Mouse (Mus musculus) small intestine, adult 2 months (tissue): ENCODE results near the gene Tspan2. TPM values are rescaled to one million over a fixed set of nuclear protein-coding genes. Genes with fewer than 3 reads are reported as not detected.

ENCODE experiments used
- H3K27ac ChIP-seq: fragments of 200-500 bp; 2 replicates; pipeline ENCODE4 v1.5.1; 2012; ENCODE audit warnings: low read depth, low read length, control low read depth, inconsistent platforms; ENCODE audit not compliant: insufficient read depth
- H3K27me3 ChIP-seq: fragments of 200-500 bp; 2 replicates; pipeline ENCODE4 v1.6.1; 2012; ENCODE audit warnings: mild to moderate bottlenecking, moderate library complexity, low read length, inconsistent platforms; ENCODE audit not compliant: control insufficient read depth, insufficient read depth
- H3K36me3 ChIP-seq: fragments of 200-500 bp; 2 replicates; pipeline ENCODE4 v1.6.1; 2012; ENCODE audit warnings: mild to moderate bottlenecking, low read length, control low read depth, inconsistent platforms; ENCODE audit not compliant: control insufficient read depth, insufficient read depth
- H3K4me1 ChIP-seq: fragments of 200-500 bp; 2 replicates; pipeline ENCODE4 v1.6.1; 2012; ENCODE audit warnings: low read length, inconsistent platforms, mixed read lengths; ENCODE audit not compliant: control insufficient read depth, insufficient read depth, insufficient read length
- H3K4me3 ChIP-seq: fragments of 200-500 bp; 2 replicates; pipeline ENCODE4 v1.5.1; 2012; ENCODE audit warnings: low read depth, mild to moderate bottlenecking, control low read depth, inconsistent platforms, low read length, moderate library complexity
- CTCF ChIP-seq: fragments of 200-500 bp; IDR thresholded peaks from 2 replicates; pipeline ENCODE4 v1.5.1; 2012; ENCODE audit warnings: low read depth, mild to moderate bottlenecking, control low read depth, inconsistent platforms, low read length, moderate library complexity, mixed read lengths; ENCODE audit not compliant: insufficient replicate concordance, insufficient read length; ENCODE audit errors: extremely low read depth
- POLR2A ChIP-seq: fragments of 200-500 bp; IDR thresholded peaks from 2 replicates; pipeline ENCODE4 v1.6.1; 2012; ENCODE audit warnings: low read depth, mild to moderate bottlenecking, control low read depth, inconsistent platforms, low read length, moderate library complexity
- WGBS: fragments of 180-500 bp; shearing (Covaris S2); methylation state at CpG from one replicate; pipeline ENCODE4 v1.1.7; 2018; 5-methylcytosine and 5-hydroxymethylcytosine counted together
- polyA plus RNA-seq: library from polyadenylated mRNA; depleted of rRNA; stranded (reverse); fragments of >200 nt; gene quantifications from 2 replicates; pipeline ENCODE4 v1.2.3, GENCODE M21; 2012

Gene Tspan2
- polyA plus RNA-seq, 1 experiment: 0.86 TPM

DNA sequence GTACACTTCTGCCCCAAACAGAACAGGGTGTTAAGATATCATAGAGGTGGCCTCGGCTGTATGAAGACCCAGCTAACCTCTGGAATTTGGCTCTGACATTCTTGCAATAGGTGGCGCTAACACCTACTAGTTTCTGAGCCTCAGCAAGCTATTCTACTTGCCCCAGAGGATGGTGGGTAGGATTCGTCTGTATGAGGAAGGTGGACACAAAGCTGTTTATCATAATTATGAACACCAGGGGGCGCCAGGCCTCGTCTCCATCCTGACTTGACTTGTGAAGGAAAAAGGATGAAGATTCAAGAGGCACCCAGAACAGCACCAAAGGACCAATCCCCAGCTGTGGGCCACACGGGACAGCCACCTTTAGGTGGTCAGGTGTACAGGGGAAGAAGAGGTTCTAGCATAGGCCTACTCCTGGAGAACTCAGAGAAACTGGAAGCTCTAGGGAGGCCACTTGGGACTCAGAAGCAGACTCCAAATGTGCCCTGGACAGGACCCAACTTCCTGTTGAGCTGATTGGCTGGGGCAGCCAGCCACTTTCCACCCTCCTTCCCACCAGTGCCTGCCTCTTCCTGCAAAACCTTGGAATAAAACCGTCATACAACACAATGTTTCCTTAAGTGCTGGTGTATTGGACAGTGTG is 32.3 kb upstream of the Tspan2 start:
- Histone ChIP-seq H3K4me1 (no peaks in the 10 kb centered on the region), H3K27me3 (no peaks in the 10 kb centered on the region), H3K36me3 (no peaks in the 10 kb centered on the region), H3K4me3 (no peak overlapping the region), H3K27ac (no peak overlapping the region)
- TF ChIP-seq CTCF (peak; percentile 40; the same call in 1 of the 2 replicates), POLR2A (no peak)
- WGBS: 32% methylated on average over 7 of the region's 7 CpGs

DNA sequence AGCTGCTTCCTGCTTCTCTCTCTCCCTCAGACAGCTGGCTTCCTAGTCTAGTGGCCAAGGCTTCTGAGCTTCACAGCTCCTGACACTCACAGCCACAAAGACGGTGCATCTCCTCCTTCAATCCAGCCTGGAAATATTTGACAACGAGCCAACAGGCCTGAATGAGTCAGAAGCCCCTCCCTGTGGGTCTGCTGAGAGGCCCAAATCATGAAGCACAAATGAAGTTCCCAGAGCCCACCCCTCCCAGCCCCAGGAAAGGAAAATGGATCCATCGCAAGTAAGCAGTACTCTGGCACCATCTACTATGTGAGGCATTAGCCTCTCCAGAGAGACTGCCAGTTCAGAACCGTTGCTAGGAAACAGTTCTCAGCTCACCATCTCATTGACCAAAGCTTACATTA is 30.3 kb upstream of the Tspan2 start:
- no peak for TF ChIP-seq POLR2A
- TF ChIP-seq CTCF: no peak
- 44% methylated on average over 4 of the region's 4 CpGs for WGBS
- H3K27me3 ChIP-seq: no peaks in the 10 kb centered on the region

DNA sequence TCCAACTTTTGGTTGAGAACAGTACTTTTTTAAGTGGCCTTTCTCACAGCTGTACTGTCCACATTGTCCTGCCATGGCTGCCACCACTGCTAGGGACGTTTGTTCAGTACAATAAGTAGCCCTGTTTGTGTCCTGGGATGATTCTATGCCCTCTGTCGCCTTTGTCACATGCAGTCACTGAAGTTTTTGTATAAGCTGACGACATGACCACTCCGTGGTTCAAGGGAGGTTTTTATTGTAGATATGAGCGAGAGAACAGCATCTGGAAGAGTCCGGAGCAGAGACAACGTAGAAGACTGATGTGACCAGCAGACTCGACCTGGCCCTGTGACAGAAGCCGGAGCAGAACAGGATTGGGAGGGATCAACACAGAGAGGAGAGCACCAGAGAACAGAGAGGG is 25.7 kb upstream of the Tspan2 start:
- H3K4me3 ChIP-seq: no peak overlapping the region
- WGBS: 63% methylated on average over 9 of the region's 9 CpGs
- H3K4me1 ChIP-seq: no peaks in the 10 kb centered on the region
- H3K27ac ChIP-seq: no peak overlapping the region
- H3K27me3 ChIP-seq: no peaks in the 10 kb centered on the region
- no peaks in the 10 kb centered on the region for H3K36me3 ChIP-seq
- TF ChIP-seq POLR2A: no peak
- no peak for TF ChIP-seq CTCF

More for the DNA sequence above, 30.3 kb upstream of the Tspan2 start:
- Histone ChIP-seq H3K36me3 (no peaks in the 10 kb centered on the region), H3K4me3 (no peak overlapping the region), H3K27ac (no peak overlapping the region), H3K4me1 (no peaks in the 10 kb centered on the region)

DNA sequence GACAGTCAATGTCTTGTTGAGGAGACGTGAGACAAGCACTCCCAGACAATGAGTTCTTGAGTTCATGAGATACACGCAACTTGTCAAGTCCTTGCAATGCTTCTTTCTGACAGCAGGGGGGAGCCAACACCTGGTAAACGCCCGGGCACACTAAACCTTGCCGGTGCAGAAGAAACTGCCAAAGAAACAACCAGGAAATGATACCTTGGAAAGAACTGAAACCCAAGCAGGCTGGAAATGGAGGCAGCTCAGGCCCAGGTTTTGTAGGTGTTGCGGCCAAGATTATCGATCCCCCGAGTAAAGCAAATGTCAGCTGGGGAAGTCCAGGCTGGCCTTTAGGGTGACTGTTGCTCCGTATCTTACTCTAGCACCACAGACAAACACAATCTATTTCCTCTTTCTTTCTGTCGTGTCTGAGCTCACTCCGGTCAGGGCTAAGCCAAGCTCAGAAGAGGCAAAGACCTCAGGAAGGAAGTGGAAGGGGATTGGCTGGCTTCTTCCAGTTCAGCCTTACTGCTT is 19.2 kb upstream of the Tspan2 start:
- H3K27ac ChIP-seq: peak overlapping the region; percentile 67
- 9% methylated on average over 11 of the region's 11 CpGs for WGBS
- TF ChIP-seq CTCF (peak; percentile 92; the same call in 1 of the 2 replicates), POLR2A (0 out of 2 replicates have a peak, but pooled peaks have one; percentile 19)
- no peaks in the 10 kb centered on the region for H3K27me3 ChIP-seq
- no peaks in the 10 kb centered on the region for H3K36me3 ChIP-seq
- H3K4me3 ChIP-seq: peak overlapping the region; percentile 54
- peaks cover 3% of the 10 kb centered on the region; the same call in 1 of the 2 replicates for H3K4me1 ChIP-seq

GRCm38 (mm10) chr3:102715839-102716238 is 18.5 kb upstream of the Tspan2 start:
- Histone ChIP-seq H3K4me1 (peaks cover 3% of the 10 kb centered on the region; the same call in 1 of the 2 replicates), H3K36me3 (no peaks in the 10 kb centered on the region), H3K27ac (no peak overlapping the region), H3K27me3 (no peaks in the 10 kb centered on the region), H3K4me3 (no peak overlapping the region)
- TF ChIP-seq CTCF: no peak
- no peak for TF ChIP-seq POLR2A
- WGBS: 90% methylated on average over 8 of the region's 8 CpGs

GRCm38 (mm10) chr3:102717586-102718285 is 16.6 kb upstream of the Tspan2 start:
- Histone ChIP-seq H3K4me3 (no peak overlapping the region), H3K27me3 (no peaks in the 10 kb centered on the region), H3K4me1 (peaks cover 3% of the 10 kb centered on the region; the same call in 1 of the 2 replicates), H3K36me3 (no peaks in the 10 kb centered on the region), H3K27ac (no peak overlapping the region)
- no peak for TF ChIP-seq POLR2A
- no peak for TF ChIP-seq CTCF
- 91% methylated on average over 3 of the region's 3 CpGs for WGBS

GRCm38 (mm10) chr3:102723154-102723553 is 11.2 kb upstream of the Tspan2 start:
- Histone ChIP-seq H3K27ac (peak overlapping the region; percentile 15; the same call in 1 of the 2 replicates), H3K4me1 (no peaks in the 10 kb centered on the region), H3K36me3 (no peaks in the 10 kb centered on the region), H3K4me3 (no peak overlapping the region), H3K27me3 (no peaks in the 10 kb centered on the region)
- 72% methylated on average over 4 of the region's 4 CpGs for WGBS
- TF ChIP-seq POLR2A (no peak), CTCF (no peak)
